Mouse (Mus musculus): ENCODE results near the gene Polrmt. TPM values are rescaled to one million over a fixed set of nuclear protein-coding genes. Genes with fewer than 3 reads are reported as not detected.
A peak's percentile ranks its signal among the peaks of the same experiment; 100 is the strongest.
"Not testable (repeated sequence)": the region's sequence is repeated elsewhere in the genome, so short reads cannot be mapped to it uniquely, and the experiment has no call there.

Polrmt gene
- polyA plus RNA-seq, 1 experiment from 2014 or later = 44.8 TPM

DNA sequence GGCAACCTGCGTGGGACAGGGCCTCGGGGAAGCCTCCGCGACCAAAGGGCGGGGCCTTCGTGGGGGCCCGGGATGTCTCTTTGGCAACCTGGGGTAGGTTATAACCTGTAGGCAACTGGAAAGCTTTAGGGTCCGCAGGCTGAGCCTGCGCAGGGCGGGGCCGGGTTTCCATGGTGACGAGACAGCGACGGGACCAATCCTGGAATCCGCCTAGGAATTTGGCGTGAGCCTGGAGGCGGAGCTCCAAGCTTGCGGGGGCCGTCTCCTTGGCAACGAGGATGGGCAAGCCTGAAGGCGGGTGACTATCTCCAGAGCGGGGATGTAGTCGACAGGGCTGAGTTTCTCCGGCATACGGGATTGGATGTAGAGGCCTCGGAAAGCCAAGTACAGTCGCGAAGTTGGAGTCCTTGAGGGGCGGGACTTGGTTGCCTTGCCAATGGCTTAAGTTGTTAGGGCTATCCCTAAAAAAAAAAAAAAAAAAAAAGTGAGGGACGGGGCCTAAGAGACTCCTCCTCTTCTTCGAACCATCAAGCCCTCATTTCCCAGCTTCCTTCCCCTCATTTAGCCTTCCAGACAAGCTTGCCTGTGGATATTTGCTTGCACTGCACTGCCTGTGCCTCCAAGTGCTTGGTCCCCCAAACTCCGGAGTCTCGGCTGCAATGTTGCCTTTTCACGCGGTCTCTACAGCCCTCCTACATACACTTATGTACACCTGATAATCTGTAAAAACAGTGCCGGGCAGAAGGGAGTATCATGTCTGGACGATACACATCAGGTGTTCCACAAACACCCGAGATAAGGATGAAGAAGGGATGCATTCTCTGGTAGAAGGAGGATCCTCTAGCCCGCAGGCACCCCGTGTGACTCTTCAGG, 21.2 kb upstream of the Polrmt start:
- ATAC-seq (replicated peaks; ENCODE audit: low FRiP score) = peak; percentile 86
- Histone ChIP-seq H3K27me3 (ENCODE audit: control insufficient read depth, insufficient read depth, low read length) (no peaks in the 10 kb centered on the region), H3K9ac (ENCODE audit: low read length) (peak overlapping the region; percentile 35; the same call in 1 of the 2 replicates), H3K9me3 (ENCODE audit: control insufficient read depth, low read length) (no peaks in the 10 kb centered on the region), H3K36me3 (ENCODE audit: control insufficient read depth, insufficient read depth, low read length) (no peaks in the 10 kb centered on the region), H3K4me2 (ENCODE audit: low read depth, low read length, severe bottlenecking) (peak overlapping the region; percentile 91), H3K4me1 (replicated peaks; ENCODE audit: control insufficient read depth, insufficient read depth, low read length) (peaks cover 10% of the 10 kb centered on the region), H3K4me3 (ENCODE audit: low read depth, low read length) (peak overlapping the region; percentile 96), H3K27ac (ENCODE audit: low read depth, low read length) (peak overlapping the region; percentile 88)
- peak; percentile 96 for DNase-seq (ENCODE audit: low spot score)
- 11% methylated on average over 40 of the region's 40 CpGs for WGBS

GRCm38 (mm10) chr10:79766508-79767325, 20.3 kb upstream of the Polrmt start, which contains the start of gene Rnf126:
Gene Rnf126, minus strand, starts transcription at chr10:79766952.
- Histone ChIP-seq H3K27me3 (ENCODE audit: control insufficient read depth, insufficient read depth, low read length) (no peaks in the 10 kb centered on the region), H3K27ac (ENCODE audit: low read depth, low read length) (peak within 1 kb of the TSS; percentile 88), H3K4me1 (replicated peaks; ENCODE audit: control insufficient read depth, insufficient read depth, low read length) (peaks cover 10% of the 10 kb centered on the region), H3K9ac (ENCODE audit: low read length) (peak within 1 kb of the TSS; percentile 96), H3K4me3 (ENCODE audit: low read depth, low read length) (peak within 1 kb of the TSS; percentile 96), H3K9me3 (ENCODE audit: control insufficient read depth, low read length) (no peaks in the 10 kb centered on the region), H3K36me3 (ENCODE audit: control insufficient read depth, insufficient read depth, low read length) (peaks cover 1% of the 10 kb centered on the region; the same call in 1 of the 2 replicates), H3K4me2 (ENCODE audit: low read depth, low read length, severe bottlenecking) (peak within 1 kb of the TSS; percentile 91)
- ATAC-seq (replicated peaks; ENCODE audit: low FRiP score) = peak; percentile 92
- peak; percentile 99 for DNase-seq (ENCODE audit: low spot score)
- under 1% methylated on average over 84 of the region's 101 CpGs for WGBS

- Histone ChIP-seq H3K27ac (ENCODE audit: low read depth, low read length) (peak overlapping the region; percentile 88; the same call in 1 of the 2 replicates), H3K4me3 (ENCODE audit: low read depth, low read length) (peak overlapping the region; percentile 96), H3K9me3 (ENCODE audit: control insufficient read depth, low read length) (no peaks in the 10 kb centered on the region), H3K4me2 (ENCODE audit: low read depth, low read length, severe bottlenecking) (peak overlapping the region; percentile 91), H3K9ac (ENCODE audit: low read length) (peak overlapping the region; percentile 96), H3K27me3 (ENCODE audit: control insufficient read depth, insufficient read depth, low read length) (no peaks in the 10 kb centered on the region), H3K4me1 (replicated peaks; ENCODE audit: control insufficient read depth, insufficient read depth, low read length) (peaks cover 10% of the 10 kb centered on the region), H3K36me3 (ENCODE audit: control insufficient read depth, insufficient read depth, low read length) (peaks cover 8% of the 10 kb centered on the region)
- DNase-seq (ENCODE audit: low spot score) = no peak
- WGBS = 9% methylated on average over 16 of the region's 16 CpGs
- no peak for ATAC-seq (replicated peaks; ENCODE audit: low FRiP score)
Measured at GRCm38 (mm10) chr10:79766001-79766507, 19.7 kb upstream of the Polrmt start.

- no peak for ATAC-seq (replicated peaks; ENCODE audit: low FRiP score)
- Histone ChIP-seq H3K9me3 (ENCODE audit: control insufficient read depth, low read length) (no peaks in the 10 kb centered on the region), H3K4me2 (ENCODE audit: low read depth, low read length, severe bottlenecking) (peak overlapping the region; percentile 91), H3K9ac (ENCODE audit: low read length) (peak overlapping the region; percentile 96), H3K4me3 (ENCODE audit: low read depth, low read length) (peak overlapping the region; percentile 96), H3K4me1 (replicated peaks; ENCODE audit: control insufficient read depth, insufficient read depth, low read length) (peaks cover 10% of the 10 kb centered on the region), H3K27me3 (ENCODE audit: control insufficient read depth, insufficient read depth, low read length) (no peaks in the 10 kb centered on the region), H3K36me3 (ENCODE audit: control insufficient read depth, insufficient read depth, low read length) (peaks cover 14% of the 10 kb centered on the region), H3K27ac (ENCODE audit: low read depth, low read length) (no peak overlapping the region)
- no peak for DNase-seq (ENCODE audit: low spot score)
- 68% methylated on average over 2 of the region's 2 CpGs for WGBS
Measured at GRCm38 (mm10) chr10:79765228-79765745, 18.9 kb upstream of the Polrmt start.

DNA sequence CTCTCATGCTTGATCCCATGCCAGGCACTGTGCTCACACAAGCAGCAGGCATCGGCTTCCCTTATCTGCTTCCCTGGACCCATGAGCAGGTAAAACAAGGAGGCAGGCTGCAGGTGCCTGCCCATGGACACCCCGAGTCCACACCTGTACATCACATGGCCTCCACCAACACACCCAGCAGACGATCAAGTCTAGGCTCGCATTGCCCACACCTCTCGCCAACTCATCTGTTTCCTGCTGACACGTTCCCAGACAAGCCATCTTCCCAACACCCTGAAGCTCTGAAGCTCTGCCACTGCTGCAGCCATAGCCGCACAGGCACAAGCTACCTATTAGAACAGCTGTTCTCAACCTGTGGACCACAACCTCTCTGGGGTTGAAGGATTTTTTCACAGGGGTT, 17.9 kb upstream of the Polrmt start:
- ATAC-seq (replicated peaks; ENCODE audit: low FRiP score) (no peak), DNase-seq (ENCODE audit: low spot score) (no peak)
- Histone ChIP-seq H3K4me2 (ENCODE audit: low read depth, low read length, severe bottlenecking) (no peak overlapping the region), H3K27ac (ENCODE audit: low read depth, low read length) (no peak overlapping the region), H3K27me3 (ENCODE audit: control insufficient read depth, insufficient read depth, low read length) (no peaks in the 10 kb centered on the region), H3K4me1 (replicated peaks; ENCODE audit: control insufficient read depth, insufficient read depth, low read length) (peaks cover 10% of the 10 kb centered on the region), H3K4me3 (ENCODE audit: low read depth, low read length) (no peak overlapping the region), H3K36me3 (ENCODE audit: control insufficient read depth, insufficient read depth, low read length) (peaks cover 15% of the 10 kb centered on the region), H3K9me3 (ENCODE audit: control insufficient read depth, low read length) (no peaks in the 10 kb centered on the region), H3K9ac (ENCODE audit: low read length) (no peak overlapping the region)
- 94% methylated on average over 7 of the region's 7 CpGs for WGBS

DNA sequence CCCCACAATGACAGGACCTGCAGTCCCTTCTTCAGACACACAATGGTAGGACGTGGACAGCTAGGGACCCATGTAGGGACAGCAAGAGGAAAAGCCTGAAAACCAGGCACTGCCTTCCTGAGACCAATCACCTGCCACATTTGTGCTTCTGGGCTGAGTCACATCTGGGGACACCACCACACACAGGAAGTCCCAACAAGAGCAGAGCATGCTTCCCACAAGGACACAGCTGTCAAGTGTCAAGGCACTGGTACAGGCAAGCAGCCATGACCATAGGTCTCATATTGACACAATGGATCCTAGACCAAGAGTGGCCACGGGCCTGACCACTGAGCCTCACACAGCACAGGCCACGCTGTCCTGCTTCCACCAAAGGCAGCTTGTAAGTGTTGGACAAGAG, 16.5 kb upstream of the Polrmt start:
- H3K27me3 ChIP-seq (ENCODE audit: control insufficient read depth, insufficient read depth, low read length) = no peaks in the 10 kb centered on the region
- 97% methylated on average over 3 of the region's 3 CpGs for WGBS
- peaks cover 22% of the 10 kb centered on the region for H3K36me3 ChIP-seq (ENCODE audit: control insufficient read depth, insufficient read depth, low read length)
- H3K9me3 ChIP-seq (ENCODE audit: control insufficient read depth, low read length) = no peaks in the 10 kb centered on the region
- DNase-seq (ENCODE audit: low spot score) = no peak
- no peak overlapping the region for H3K4me3 ChIP-seq (ENCODE audit: low read depth, low read length)
- peaks cover 8% of the 10 kb centered on the region for H3K4me1 ChIP-seq (replicated peaks; ENCODE audit: control insufficient read depth, insufficient read depth, low read length)
- H3K27ac ChIP-seq (ENCODE audit: low read depth, low read length) = no peak overlapping the region
- H3K9ac ChIP-seq (ENCODE audit: low read length) = no peak overlapping the region
- H3K4me2 ChIP-seq (ENCODE audit: low read depth, low read length, severe bottlenecking) = no peak overlapping the region
- no peak for ATAC-seq (replicated peaks; ENCODE audit: low FRiP score)

GRCm38 (mm10) chr10:79760603-79761143, 14.3 kb upstream of the Polrmt start:
- DNase-seq (ENCODE audit: low spot score) (no peak), ATAC-seq (replicated peaks; ENCODE audit: low FRiP score) (no peak)
- WGBS = 93% methylated on average over 11 of the region's 11 CpGs
- Histone ChIP-seq H3K27me3 (ENCODE audit: control insufficient read depth, insufficient read depth, low read length) (no peaks in the 10 kb centered on the region), H3K4me3 (ENCODE audit: low read depth, low read length) (no peak overlapping the region), H3K4me1 (replicated peaks; ENCODE audit: control insufficient read depth, insufficient read depth, low read length) (peaks cover 3% of the 10 kb centered on the region), H3K4me2 (ENCODE audit: low read depth, low read length, severe bottlenecking) (no peak overlapping the region), H3K27ac (ENCODE audit: low read depth, low read length) (no peak overlapping the region), H3K9me3 (ENCODE audit: control insufficient read depth, low read length) (no peaks in the 10 kb centered on the region), H3K9ac (ENCODE audit: low read length) (no peak overlapping the region), H3K36me3 (ENCODE audit: control insufficient read depth, insufficient read depth, low read length) (peaks cover 27% of the 10 kb centered on the region)

- peaks cover 27% of the 10 kb centered on the region for H3K36me3 ChIP-seq (ENCODE audit: control insufficient read depth, insufficient read depth, low read length)
- not testable (repeated sequence) for H3K4me2 ChIP-seq (ENCODE audit: low read depth, low read length, severe bottlenecking); H3K4me3 ChIP-seq (ENCODE audit: low read depth, low read length); H3K9me3 ChIP-seq (ENCODE audit: control insufficient read depth, low read length); H3K27me3 ChIP-seq (ENCODE audit: control insufficient read depth, insufficient read depth, low read length); ATAC-seq (replicated peaks; ENCODE audit: low FRiP score); H3K9ac ChIP-seq (ENCODE audit: low read length); DNase-seq (ENCODE audit: low spot score); H3K27ac ChIP-seq (ENCODE audit: low read depth, low read length); H3K4me1 ChIP-seq (replicated peaks; ENCODE audit: control insufficient read depth, insufficient read depth, low read length)
- 89% methylated on average over 1 of the region's 1 CpGs for WGBS
Measured at GRCm38 (mm10) chr10:79759675-79760074, 13.3 kb upstream of the Polrmt start.

Measured in forebrain, embryonic 11.5 days (tissue).